ENCODE assay signal across 8 mouse cellular contexts in the genomic region with DNA sequence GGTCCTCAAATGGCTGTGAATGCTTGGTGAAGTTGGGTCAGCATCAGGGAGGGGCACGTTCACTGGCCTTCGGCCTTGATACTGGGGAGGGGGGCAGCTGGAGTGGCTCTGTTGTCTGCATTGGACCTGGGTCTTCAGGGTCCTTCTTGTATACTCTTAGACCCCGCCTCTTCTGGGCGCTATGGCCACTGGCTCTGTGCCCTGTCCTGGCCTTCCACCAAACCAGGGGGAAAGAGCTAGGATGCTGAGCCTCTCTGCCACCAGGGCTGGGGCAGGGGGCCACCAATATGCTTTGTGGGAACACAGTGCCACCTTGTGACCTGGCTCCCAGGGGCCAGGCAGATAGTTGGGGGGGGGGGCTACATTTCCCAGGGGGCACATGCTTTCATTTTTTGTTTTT.
A peak's percentile ranks its signal among the peaks of the same experiment; 100 is the strongest.
DNase-seq lines count a peak whose midpoint lies in the region; ATAC-seq and TF ChIP-seq lines count a peak whose summit lies in the region.

No protein-coding gene starts in this region.

- H3K9me3 ChIP-seq in kidney, postnatal 0 days (replicated peaks; ENCODE audit: low read length) = no peaks in the 10 kb centered on the region
- no peaks in the 10 kb centered on the region for H3K9me3 ChIP-seq in forebrain, embryonic 12.5 days
- no peaks in the 10 kb centered on the region for H3K9me3 ChIP-seq in liver, embryonic 16.5 days (replicated peaks; ENCODE audit: control insufficient read depth, low read length)

- intact Hi-C loops in heart, postnatal 14 days (cut with DNase I) = no loop called here

- no peak for ATAC-seq in kidney, postnatal 0 days (replicated peaks; ENCODE audit: low FRiP score, low read depth)
- no peak for ATAC-seq in forebrain, embryonic 12.5 days (ENCODE audit: low FRiP score)
- ATAC-seq in liver, embryonic 16.5 days (ENCODE audit: low read depth) = no peak

- no peak overlapping the region for H3K9ac ChIP-seq in kidney, postnatal 0 days (ENCODE audit: low read depth, low read length)
- H3K9ac ChIP-seq in forebrain, embryonic 12.5 days = no peak overlapping the region
- 0 out of 2 replicates have a peak overlapping the region, but pooled peaks have one; percentile 8 for H3K9ac ChIP-seq in liver, embryonic 16.5 days (ENCODE audit: low read depth, low read length)

- no peak overlapping the region for H3K4me2 ChIP-seq in kidney, postnatal 0 days (ENCODE audit: low read length)
- H3K4me2 ChIP-seq in forebrain, embryonic 12.5 days = 0 out of 2 replicates have a peak overlapping the region, but pooled peaks have one; percentile 17
- H3K4me2 ChIP-seq in liver, embryonic 16.5 days (ENCODE audit: low read depth, low read length) = peak overlapping the region; percentile 39; the same call in 1 of the 2 replicates

- peaks cover 10% of the 10 kb centered on the region; the same call in 1 of the 2 replicates for H3K27me3 ChIP-seq in kidney, postnatal 0 days (ENCODE audit: insufficient read depth, low read length)
- peaks cover 21% of the 10 kb centered on the region; the same call in 1 of the 2 replicates for H3K27me3 ChIP-seq in forebrain, embryonic 12.5 days
- no peaks in the 10 kb centered on the region for H3K27me3 ChIP-seq in liver, embryonic 16.5 days (ENCODE audit: control insufficient read depth, insufficient read depth, low read depth, low read length)

- peak; percentile 8; the same call in 1 of the 2 replicates for TF ChIP-seq CTCF in kidney, postnatal 0 days (IDR thresholded peaks at IDR 0.05; ENCODE audit: low read depth)

- no peak for DNase-seq in kidney, postnatal 0 days (ENCODE audit: low spot score)
- no peak for DNase-seq in kidney, adult 11 months
- DNase-seq in heart, postnatal 14 days = peak; percentile 37 to 56
- DNase-seq in ovary, postnatal 36 days (ENCODE audit: low spot score) = no peak
- no peak for DNase-seq in right cerebral cortex, postnatal 36 days (ENCODE audit: low spot score in 2 of 2)
- no peak for DNase-seq in urinary bladder, postnatal 25 days (ENCODE audit: low spot score)

- H3K27ac ChIP-seq in kidney, postnatal 0 days = no peak overlapping the region
- H3K27ac ChIP-seq in forebrain, embryonic 12.5 days = no peak overlapping the region
- H3K27ac ChIP-seq in liver, embryonic 16.5 days (ENCODE audit: low read length) = no peak overlapping the region; the same call in 1 of the 2 replicates

- WGBS in kidney, postnatal 0 days = 54% methylated on average over 4 of the region's 4 CpGs
- WGBS in forebrain, embryonic 12.5 days = 50% methylated on average over 4 of the region's 4 CpGs
- WGBS in liver, embryonic 16.5 days (ENCODE audit: insufficient replicate concordance) = 59% methylated on average over 4 of the region's 4 CpGs

- H3K4me1 ChIP-seq in kidney, postnatal 0 days (replicated peaks; ENCODE audit: insufficient read depth, low read length) = peaks cover 4% of the 10 kb centered on the region; the same call in 1 of the 2 replicates
- peaks cover 67% of the 10 kb centered on the region for H3K4me1 ChIP-seq in forebrain, embryonic 12.5 days
- peaks cover 40% of the 10 kb centered on the region for H3K4me1 ChIP-seq in liver, embryonic 16.5 days (ENCODE audit: control insufficient read depth, low read depth, low read length)

- no peak overlapping the region for H3K4me3 ChIP-seq in kidney, postnatal 0 days (replicated peaks; ENCODE audit: low read depth, low read length)
- H3K4me3 ChIP-seq in forebrain, embryonic 12.5 days (replicated peaks) = no peak overlapping the region
- H3K4me3 ChIP-seq in liver, embryonic 16.5 days (ENCODE audit: low read depth, low read length) = no peak overlapping the region

- H3K36me3 ChIP-seq in kidney, postnatal 0 days (ENCODE audit: insufficient read depth, low read length) = no peaks in the 10 kb centered on the region
- no peaks in the 10 kb centered on the region for H3K36me3 ChIP-seq in forebrain, embryonic 12.5 days (replicated peaks)
- H3K36me3 ChIP-seq in liver, embryonic 16.5 days (ENCODE audit: control insufficient read depth, insufficient read depth) = no peaks in the 10 kb centered on the region

Comparison
In these comparisons a context has a peak if more than half of its experiments do, and no peak if none do; other contexts are left out.
1. DNase-seq: peak in heart, postnatal 14 days (2 of 2); none in kidney, postnatal 0 days (single experiment), kidney, adult 11 months (single experiment), ovary, postnatal 36 days (single experiment), right cerebral cortex, postnatal 36 days (0 of 2) and urinary bladder, postnatal 25 days (single experiment).